Mouse (Mus musculus): Measurements from ENCODE around the gene Trp53tg5. TPM values are rescaled to one million over a fixed set of nuclear protein-coding genes. Genes with fewer than 3 reads are reported as not detected.

The Trp53tg5 gene
- polyA plus RNA-seq, 1 experiment from 2014 or later, result not detected

DNA sequence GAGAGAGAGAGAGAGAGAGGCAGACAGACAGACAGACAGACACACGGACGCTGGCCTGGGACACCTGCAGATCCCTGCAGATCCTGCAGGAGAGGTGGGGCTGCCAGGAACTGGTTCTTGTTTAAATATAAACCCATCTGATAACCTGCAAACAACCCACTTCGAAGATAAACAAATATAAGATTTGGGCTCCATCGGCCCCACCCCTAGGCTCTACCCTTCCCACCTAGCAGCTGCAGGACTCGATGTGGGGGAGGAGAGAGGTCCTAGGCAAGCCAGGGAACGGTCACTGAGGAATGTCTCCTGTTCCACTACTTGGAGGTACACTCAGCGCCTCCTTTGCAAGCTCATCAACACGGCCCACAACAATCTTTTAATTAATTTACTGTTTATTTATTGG is 35.3 kb downstream of the Trp53tg5 start:
- H3K27ac ChIP-seq (ENCODE audit: low read depth, low read length), result no peak overlapping the region
- H3K9me3 ChIP-seq (ENCODE audit: control insufficient read depth, low read length), result no peaks in the 10 kb centered on the region
- H3K4me2 ChIP-seq (ENCODE audit: low read length), result no peak overlapping the region
- 77% methylated on average over 8 of the region's 8 CpGs for WGBS
- peaks cover 17% of the 10 kb centered on the region for H3K4me1 ChIP-seq (ENCODE audit: control insufficient read depth, insufficient read depth, low read depth, low read length)
- no peaks in the 10 kb centered on the region for H3K36me3 ChIP-seq (ENCODE audit: control insufficient read depth, insufficient read depth, low read length)
- H3K9ac ChIP-seq (ENCODE audit: low read depth, low read length), result no peak overlapping the region
- H3K27me3 ChIP-seq (replicated peaks; ENCODE audit: control insufficient read depth, insufficient read depth, low read length), result peaks cover 13% of the 10 kb centered on the region
- H3K4me3 ChIP-seq (ENCODE audit: low read length), result no peak overlapping the region
- ATAC-seq, result no peak

DNA sequence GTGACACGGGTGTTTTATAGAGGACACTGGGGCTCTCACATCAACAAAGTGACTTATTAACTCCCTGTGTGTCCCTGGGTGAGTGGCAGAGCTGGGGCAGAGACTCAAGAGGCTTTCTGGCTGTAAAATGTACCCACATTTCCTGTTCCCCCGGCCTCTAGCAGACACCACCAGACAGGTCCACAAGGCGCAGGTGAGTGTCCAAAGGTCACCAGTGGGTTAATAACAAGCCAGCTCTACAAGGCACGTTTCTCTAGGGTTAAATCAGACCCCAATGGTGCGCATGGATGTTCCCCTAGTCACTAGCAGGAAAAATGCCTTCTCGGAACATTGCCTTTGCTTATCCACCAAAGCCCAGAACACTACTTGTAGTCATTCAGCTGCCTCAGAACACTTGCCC is 35.8 kb downstream of the Trp53tg5 start:
- H3K4me2 ChIP-seq (ENCODE audit: low read length), result no peak overlapping the region
- no peak overlapping the region for H3K9ac ChIP-seq (ENCODE audit: low read depth, low read length)
- no peaks in the 10 kb centered on the region for H3K9me3 ChIP-seq (ENCODE audit: control insufficient read depth, low read length)
- H3K27ac ChIP-seq (ENCODE audit: low read depth, low read length), result no peak overlapping the region
- H3K4me1 ChIP-seq (ENCODE audit: control insufficient read depth, insufficient read depth, low read depth, low read length), result peaks cover 14% of the 10 kb centered on the region
- no peak for ATAC-seq
- 85% methylated on average over 6 of the region's 6 CpGs for WGBS
- no peak overlapping the region for H3K4me3 ChIP-seq (ENCODE audit: low read length)
- H3K27me3 ChIP-seq (replicated peaks; ENCODE audit: control insufficient read depth, insufficient read depth, low read length), result peaks cover 13% of the 10 kb centered on the region
- no peaks in the 10 kb centered on the region for H3K36me3 ChIP-seq (ENCODE audit: control insufficient read depth, insufficient read depth, low read length)

DNA sequence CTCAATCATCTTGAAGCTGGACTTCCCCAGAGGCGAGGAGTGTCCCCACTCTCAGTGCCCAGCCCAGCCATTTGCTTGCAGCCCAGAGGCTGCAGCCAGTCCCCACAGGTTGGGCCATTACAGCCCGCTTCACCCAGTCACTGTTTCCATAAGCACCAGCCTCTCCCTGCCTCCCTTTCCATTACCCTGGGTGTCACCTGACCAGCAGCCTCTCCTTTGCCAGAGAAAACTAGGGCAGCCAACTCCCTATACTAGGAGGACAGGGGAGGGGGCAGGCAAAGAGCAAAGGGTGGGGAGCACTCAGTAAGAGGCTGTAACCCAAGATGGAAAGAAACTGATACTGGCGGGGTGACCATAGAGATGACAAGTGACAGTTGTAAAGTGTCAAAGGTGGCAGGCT is 36.6 kb downstream of the Trp53tg5 start:
- ATAC-seq, result peak; percentile 40; the same call in 1 of the 2 replicates
- 61% methylated on average over 3 of the region's 3 CpGs for WGBS
- Histone ChIP-seq H3K4me3 (ENCODE audit: low read length) (no peak overlapping the region), H3K9ac (ENCODE audit: low read depth, low read length) (no peak overlapping the region; the same call in 1 of the 2 replicates), H3K27ac (ENCODE audit: low read depth, low read length) (peak overlapping the region; percentile 16; the same call in 1 of the 2 replicates), H3K4me1 (ENCODE audit: control insufficient read depth, insufficient read depth, low read depth, low read length) (peaks cover 7% of the 10 kb centered on the region), H3K9me3 (ENCODE audit: control insufficient read depth, low read length) (no peaks in the 10 kb centered on the region), H3K4me2 (ENCODE audit: low read length) (no peak overlapping the region), H3K27me3 (replicated peaks; ENCODE audit: control insufficient read depth, insufficient read depth, low read length) (peaks cover 11% of the 10 kb centered on the region), H3K36me3 (ENCODE audit: control insufficient read depth, insufficient read depth, low read length) (no peaks in the 10 kb centered on the region)

DNA sequence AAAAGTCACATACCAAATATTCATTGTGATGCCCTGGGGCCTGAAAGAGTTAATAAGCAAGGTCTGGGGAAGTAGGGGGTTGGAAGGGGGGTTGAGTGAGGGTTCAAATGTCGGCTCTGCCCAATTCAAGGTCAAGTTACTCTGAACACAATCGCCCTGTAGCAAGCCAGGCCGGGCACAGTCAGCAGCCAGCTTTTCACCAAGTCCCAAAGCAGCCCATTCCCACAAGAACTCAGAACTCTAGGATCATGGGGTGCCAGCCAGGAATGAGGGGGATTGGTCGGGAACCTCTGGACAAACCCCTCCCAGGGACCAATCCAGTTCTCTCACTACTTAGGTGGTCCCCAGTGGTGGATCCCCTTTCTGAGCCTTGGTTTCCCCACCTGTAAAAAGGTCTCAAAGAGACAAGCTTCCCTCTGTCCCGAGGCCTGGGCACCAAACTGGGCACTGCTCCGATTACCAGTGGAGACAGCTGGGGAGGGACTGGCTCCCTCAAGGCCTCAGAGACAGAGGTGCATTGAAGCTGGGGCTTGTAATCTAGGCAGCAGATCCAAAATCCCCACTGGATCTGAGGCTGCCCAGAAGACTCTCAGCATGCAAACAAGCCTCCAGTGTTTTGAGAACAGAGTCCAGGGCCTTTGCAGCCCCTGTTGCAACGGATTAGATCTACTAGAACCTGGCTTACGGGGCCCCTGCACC is 37.2 kb downstream of the Trp53tg5 start:
- H3K4me1 ChIP-seq (ENCODE audit: control insufficient read depth, insufficient read depth, low read depth, low read length), result peaks cover 2% of the 10 kb centered on the region; the same call in 1 of the 2 replicates
- 0 out of 2 replicates have a peak, but pooled peaks have one; percentile 24 for ATAC-seq
- H3K9ac ChIP-seq (ENCODE audit: low read depth, low read length), result no peak overlapping the region; the same call in 1 of the 2 replicates
- H3K4me3 ChIP-seq (ENCODE audit: low read length), result no peak overlapping the region
- H3K27me3 ChIP-seq (replicated peaks; ENCODE audit: control insufficient read depth, insufficient read depth, low read length), result peaks cover 5% of the 10 kb centered on the region
- H3K4me2 ChIP-seq (ENCODE audit: low read length), result no peak overlapping the region
- H3K36me3 ChIP-seq (ENCODE audit: control insufficient read depth, insufficient read depth, low read length), result no peaks in the 10 kb centered on the region
- 29% methylated on average over 8 of the region's 8 CpGs for WGBS
- H3K27ac ChIP-seq (ENCODE audit: low read depth, low read length), result peak overlapping the region; percentile 48; the same call in 1 of the 2 replicates
- H3K9me3 ChIP-seq (ENCODE audit: control insufficient read depth, low read length), result no peaks in the 10 kb centered on the region

DNA sequence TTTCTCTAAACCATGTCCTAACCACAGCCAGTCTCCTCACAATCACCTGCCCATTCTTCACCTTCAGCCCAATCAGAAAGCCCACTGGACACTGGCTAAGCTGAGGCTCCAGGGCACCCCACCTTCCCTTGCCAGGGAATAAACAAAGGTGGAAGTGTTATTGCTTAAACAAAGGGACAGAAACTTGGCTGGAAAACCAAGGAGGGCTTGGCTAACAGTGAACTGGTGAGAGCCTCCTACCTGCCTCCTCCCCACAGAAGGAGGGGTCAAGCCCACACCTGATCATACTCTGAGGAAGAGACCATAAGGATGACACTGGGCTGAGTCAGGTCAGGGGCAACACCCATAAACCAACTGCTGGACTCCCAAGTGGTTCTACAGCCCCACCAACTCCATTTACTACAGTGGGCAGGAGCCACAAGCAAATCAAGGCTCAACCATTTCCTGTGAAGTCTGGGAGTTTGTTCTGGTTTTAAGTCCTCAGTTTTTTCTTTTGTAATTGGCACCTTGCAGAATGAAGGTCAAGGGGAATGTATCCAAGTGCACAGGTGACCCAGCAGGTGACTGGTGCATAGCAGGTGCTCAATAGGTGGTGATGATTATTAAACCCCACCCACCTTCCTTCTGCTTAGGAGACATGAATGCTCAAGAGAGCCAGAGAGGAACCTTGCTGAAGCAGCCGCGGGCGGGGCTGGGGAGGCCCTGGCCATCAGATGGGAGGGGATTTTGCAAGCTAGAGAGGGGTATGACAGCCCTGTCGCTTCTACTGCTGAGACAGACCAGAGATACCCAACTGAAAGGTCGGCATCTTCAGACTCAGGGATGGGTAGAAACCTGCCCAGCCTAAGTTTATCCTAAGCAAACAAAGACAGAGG is 38.1 kb downstream of the Trp53tg5 start:
- WGBS, result 57% methylated on average over 5 of the region's 5 CpGs
- ATAC-seq, result no peak
- no peaks in the 10 kb centered on the region for H3K27me3 ChIP-seq (replicated peaks; ENCODE audit: control insufficient read depth, insufficient read depth, low read length)

DNA sequence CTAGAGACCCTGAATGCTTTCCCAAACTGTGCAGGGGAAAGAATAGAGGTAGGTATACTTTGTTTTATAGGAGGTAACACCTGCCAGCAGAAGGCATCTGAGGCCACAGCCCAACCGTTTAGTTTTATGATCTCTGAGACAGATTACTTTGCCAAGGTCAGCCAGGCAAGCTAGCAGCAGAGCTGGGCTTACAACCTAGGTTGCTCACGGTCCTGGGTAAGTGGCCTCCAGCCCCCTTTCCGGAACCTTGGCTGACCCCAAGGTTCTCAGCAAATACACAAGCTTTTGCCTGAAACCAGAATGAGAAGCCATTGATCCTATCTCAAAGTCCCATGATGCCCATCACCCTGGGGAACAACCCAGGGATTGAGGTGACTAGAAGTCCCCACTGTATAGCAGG is 38.8 kb downstream of the Trp53tg5 start:
- no peaks in the 10 kb centered on the region for H3K27me3 ChIP-seq (replicated peaks; ENCODE audit: control insufficient read depth, insufficient read depth, low read length)
- H3K27ac ChIP-seq (ENCODE audit: low read depth, low read length), result no peak overlapping the region
- H3K4me2 ChIP-seq (ENCODE audit: low read length), result no peak overlapping the region
- H3K9ac ChIP-seq (ENCODE audit: low read depth, low read length), result no peak overlapping the region
- ATAC-seq, result no peak
- H3K9me3 ChIP-seq (ENCODE audit: control insufficient read depth, low read length), result no peaks in the 10 kb centered on the region
- no peaks in the 10 kb centered on the region for H3K36me3 ChIP-seq (ENCODE audit: control insufficient read depth, insufficient read depth, low read length)
- H3K4me3 ChIP-seq (ENCODE audit: low read length), result no peak overlapping the region
- no peaks in the 10 kb centered on the region for H3K4me1 ChIP-seq (ENCODE audit: control insufficient read depth, insufficient read depth, low read depth, low read length)
- WGBS, result 88% methylated on average over 3 of the region's 3 CpGs

More for the DNA sequence above, 38.1 kb downstream of the Trp53tg5 start:
- no peak overlapping the region for H3K4me3 ChIP-seq (ENCODE audit: low read length)
- H3K4me1 ChIP-seq (ENCODE audit: control insufficient read depth, insufficient read depth, low read depth, low read length), result no peaks in the 10 kb centered on the region
- H3K36me3 ChIP-seq (ENCODE audit: control insufficient read depth, insufficient read depth, low read length), result no peaks in the 10 kb centered on the region
- H3K9ac ChIP-seq (ENCODE audit: low read depth, low read length), result no peak overlapping the region
- no peak overlapping the region for H3K4me2 ChIP-seq (ENCODE audit: low read length)
- H3K27ac ChIP-seq (ENCODE audit: low read depth, low read length), result no peak overlapping the region
- no peaks in the 10 kb centered on the region for H3K9me3 ChIP-seq (ENCODE audit: control insufficient read depth, low read length)

DNA sequence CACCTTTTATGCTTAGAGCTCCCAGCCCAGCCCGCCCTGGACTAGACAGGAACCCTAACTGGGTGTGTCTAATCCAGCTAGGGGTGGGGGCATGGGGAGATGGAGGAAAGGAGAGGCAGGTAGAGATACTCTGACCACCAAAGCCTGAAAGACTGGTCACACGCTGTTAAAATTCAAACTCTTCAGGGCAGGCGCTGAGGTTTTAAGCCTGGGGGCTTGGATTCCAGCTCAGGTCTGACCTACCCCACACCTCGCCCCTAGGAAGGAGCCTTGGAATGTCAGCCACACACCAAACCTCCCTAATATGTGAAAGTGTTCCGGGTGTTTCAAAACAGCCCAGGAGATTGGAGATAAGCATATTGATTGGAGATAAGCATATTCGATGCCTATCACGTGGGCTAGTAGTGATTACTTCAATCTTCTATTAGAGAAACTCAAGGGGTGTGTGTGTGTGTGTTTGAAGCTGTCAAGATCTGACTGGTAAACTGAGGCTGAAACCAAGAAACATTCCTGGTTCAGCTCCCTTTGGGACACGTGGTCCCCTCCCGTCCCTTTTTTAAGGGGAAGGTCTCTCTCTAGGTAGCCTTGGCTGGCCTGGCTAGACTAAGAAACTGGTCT is 40.1 kb downstream of the Trp53tg5 start:
- Histone ChIP-seq H3K9me3 (ENCODE audit: control insufficient read depth, low read length) (no peaks in the 10 kb centered on the region), H3K4me3 (ENCODE audit: low read length) (no peak overlapping the region), H3K4me2 (ENCODE audit: low read length) (no peak overlapping the region), H3K36me3 (ENCODE audit: control insufficient read depth, insufficient read depth, low read length) (no peaks in the 10 kb centered on the region), H3K27me3 (replicated peaks; ENCODE audit: control insufficient read depth, insufficient read depth, low read length) (no peaks in the 10 kb centered on the region), H3K9ac (ENCODE audit: low read depth, low read length) (no peak overlapping the region), H3K27ac (ENCODE audit: low read depth, low read length) (no peak overlapping the region), H3K4me1 (ENCODE audit: control insufficient read depth, insufficient read depth, low read depth, low read length) (no peaks in the 10 kb centered on the region)
- no peak for ATAC-seq
- WGBS, result 89% methylated on average over 9 of the region's 9 CpGs

DNA sequence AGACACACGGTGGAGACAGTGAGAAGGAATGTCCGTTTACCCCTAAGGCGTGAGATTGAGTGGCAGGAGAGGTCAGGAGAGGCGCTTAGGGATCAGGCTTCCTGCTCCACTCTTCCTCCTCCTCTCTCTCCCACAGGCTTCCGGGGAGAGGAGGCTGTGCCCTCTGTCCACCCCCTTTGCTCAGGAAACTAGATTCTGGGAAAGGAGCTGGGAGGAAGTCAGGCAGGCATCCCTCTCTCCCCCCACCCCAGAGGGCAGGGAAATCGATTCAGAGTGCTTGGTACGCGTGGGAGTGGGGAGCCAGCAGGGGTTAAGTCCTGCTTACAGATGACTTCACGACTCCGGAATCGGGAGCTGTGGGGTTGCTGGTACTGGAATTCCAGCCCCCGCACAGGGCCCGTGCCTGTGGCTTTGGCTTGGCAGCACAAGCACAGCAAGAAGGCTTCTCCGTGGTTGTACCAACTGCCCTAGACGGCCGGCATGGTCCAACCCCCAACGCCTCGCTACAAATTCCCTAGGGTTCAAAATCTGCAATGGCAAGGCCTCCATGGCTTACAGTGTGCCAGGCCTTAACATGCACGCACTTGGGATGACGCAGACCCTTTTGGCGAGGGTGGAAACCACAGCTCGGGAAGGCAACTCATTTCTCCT is 40.9 kb downstream of the Trp53tg5 start:
- no peak overlapping the region for H3K9ac ChIP-seq (ENCODE audit: low read depth, low read length)
- 34% methylated on average over 22 of the region's 22 CpGs for WGBS
- no peak for ATAC-seq

More for the DNA sequence above, 40.9 kb downstream of the Trp53tg5 start:
- Histone ChIP-seq H3K4me2 (ENCODE audit: low read length) (no peak overlapping the region), H3K36me3 (ENCODE audit: control insufficient read depth, insufficient read depth, low read length) (no peaks in the 10 kb centered on the region), H3K27ac (ENCODE audit: low read depth, low read length) (no peak overlapping the region), H3K4me1 (ENCODE audit: control insufficient read depth, insufficient read depth, low read depth, low read length) (no peaks in the 10 kb centered on the region), H3K4me3 (ENCODE audit: low read length) (no peak overlapping the region), H3K27me3 (replicated peaks; ENCODE audit: control insufficient read depth, insufficient read depth, low read length) (no peaks in the 10 kb centered on the region), H3K9me3 (ENCODE audit: control insufficient read depth, low read length) (no peaks in the 10 kb centered on the region)

Measured in hindbrain, embryonic 16.5 days (tissue).